In genomic region chr12:113215667-113216346, GRCm38 (mm10) we compare ENCODE assay signal across 7 mouse cellular contexts. TPM values are rescaled to one million over a fixed set of nuclear protein-coding genes. Genes with fewer than 3 reads are reported as not detected.
DNase-seq lines count a peak whose midpoint lies in the region; ATAC-seq and TF ChIP-seq lines count a peak whose summit lies in the region.

No protein-coding gene starts in this region.

- 0 out of 4 replicates have a peak, but pooled peaks have one; percentile 21 to 27 for TF ChIP-seq EP300 in MEL (IDR thresholded peaks at IDR 0.05; ENCODE audit: low read depth in 1 of 2, low read length in 2 of 2)

- H3K4me1 ChIP-seq in MEL (ENCODE audit: control insufficient read depth in 1 of 2, insufficient read depth in 2 of 2, low read length in 2 of 2): peaks cover 18 to 38% of the 10 kb centered on the region in 2 experiments
- peaks cover 2% of the 10 kb centered on the region; the same call in 1 of the 2 replicates for H3K4me1 ChIP-seq in bone marrow, adult 2 months (ENCODE audit: control insufficient read depth, insufficient read depth, low read length)
- H3K4me1 ChIP-seq in forebrain, embryonic 11.5 days (replicated peaks; ENCODE audit: control insufficient read depth, insufficient read depth, low read length): no peaks in the 10 kb centered on the region
- no peaks in the 10 kb centered on the region for H3K4me1 ChIP-seq in hindbrain, embryonic 10.5 days (replicated peaks)
- no peaks in the 10 kb centered on the region for H3K4me1 ChIP-seq in midbrain, embryonic 11.5 days (ENCODE audit: control insufficient read depth, insufficient read depth, low read length)

- no peak overlapping the region for H3K4me2 ChIP-seq in forebrain, embryonic 11.5 days (ENCODE audit: low read depth, low read length, severe bottlenecking)
- H3K4me2 ChIP-seq in midbrain, embryonic 11.5 days: no peak overlapping the region

- TF ChIP-seq RAD21 in MEL (IDR thresholded peaks at IDR 0.05; ENCODE audit: low read depth, low read length): peak; percentile 69

- TF ChIP-seq POLR2A in MEL (IDR thresholded peaks at IDR 0.05; ENCODE audit: control insufficient read depth in 1 of 2, insufficient read depth in 1 of 2, low read depth in 1 of 2, low read length in 2 of 2, poor library complexity in 1 of 2): no peak
- peak; percentile 32; the same call in 1 of the 2 replicates for TF ChIP-seq POLR2A in bone marrow, adult 2 months (IDR thresholded peaks at IDR 0.05; ENCODE audit: borderline replicate concordance, control insufficient read depth, low read depth, low read length)

- TF ChIP-seq CTCF in MEL (IDR thresholded peaks at IDR 0.05 in 2 of 3, conservative IDR thresholded peaks at IDR 0.05 in 1 of 3; ENCODE audit: control insufficient read depth in 1 of 3, insufficient read depth in 1 of 3, low read depth in 2 of 3, low read length in 3 of 3, poor library complexity in 1 of 3, severe bottlenecking in 1 of 3): peak in 2 of 3 experiments; percentile 77 to 97; a peak in 4 of 6 replicates
- TF ChIP-seq CTCF in bone marrow, adult 2 months (IDR thresholded peaks at IDR 0.05; ENCODE audit: control insufficient read depth, insufficient read depth, low read length): peak; percentile 94

- intact Hi-C loops in left cerebral cortex, postnatal 14 days (cut with DNase I): loop anchor here (5.0 kb wide), 1 partner anchor 766 kb away; no protein-coding TSS in a partner anchor

- H3K36me3 ChIP-seq in MEL (ENCODE audit: control insufficient read depth in 1 of 2, insufficient read depth in 2 of 2, low read length in 2 of 2): peaks cover 0 to 18% of the 10 kb centered on the region in 2 experiments; a peak in 2 of 4 replicates
- no peaks in the 10 kb centered on the region for H3K36me3 ChIP-seq in forebrain, embryonic 11.5 days (ENCODE audit: control insufficient read depth, insufficient read depth, low read length)
- no peaks in the 10 kb centered on the region for H3K36me3 ChIP-seq in hindbrain, embryonic 10.5 days
- H3K36me3 ChIP-seq in midbrain, embryonic 11.5 days (ENCODE audit: control insufficient read depth, insufficient read depth, low read length): no peaks in the 10 kb centered on the region

- WGBS in bone marrow, adult 2 months: 24% methylated on average over 6 of the region's 6 CpGs
- 12% methylated on average over 6 of the region's 6 CpGs for WGBS in forebrain, embryonic 11.5 days
- WGBS in hindbrain, embryonic 10.5 days: 17% methylated on average over 6 of the region's 6 CpGs
- 16% methylated on average over 6 of the region's 6 CpGs for WGBS in midbrain, embryonic 11.5 days

- no peaks in the 10 kb centered on the region for H3K9me3 ChIP-seq in MEL (replicated peaks; ENCODE audit: insufficient read depth, low read length)
- no peaks in the 10 kb centered on the region for H3K9me3 ChIP-seq in forebrain, embryonic 11.5 days (ENCODE audit: control insufficient read depth, low read length)
- no peaks in the 10 kb centered on the region for H3K9me3 ChIP-seq in hindbrain, embryonic 10.5 days
- H3K9me3 ChIP-seq in midbrain, embryonic 11.5 days (ENCODE audit: control insufficient read depth, low read length): no peaks in the 10 kb centered on the region

- H3K27me3 ChIP-seq in MEL (ENCODE audit: control insufficient read depth in 1 of 2, insufficient read depth in 2 of 2, low read length in 2 of 2): no peaks in the 10 kb centered on the region
- no peaks in the 10 kb centered on the region for H3K27me3 ChIP-seq in forebrain, embryonic 11.5 days (ENCODE audit: control insufficient read depth, insufficient read depth, low read length)
- no peaks in the 10 kb centered on the region for H3K27me3 ChIP-seq in hindbrain, embryonic 10.5 days (ENCODE audit: insufficient read depth, poor library complexity, severe bottlenecking)
- no peaks in the 10 kb centered on the region for H3K27me3 ChIP-seq in midbrain, embryonic 11.5 days (ENCODE audit: control insufficient read depth, insufficient read depth, low read length)

- peak; percentile 94 for DNase-seq in MEL (ENCODE audit: low read depth, low spot score)
- DNase-seq in forebrain, embryonic 11.5 days (ENCODE audit: low spot score): peak; percentile 78
- DNase-seq in hindbrain, embryonic 10.5 days (ENCODE audit: low spot score): peak; percentile 70
- DNase-seq in left cerebral cortex, postnatal 14 days (ENCODE audit: low spot score in 2 of 2): peak; percentile 61 to 71
- peak; percentile 95 for DNase-seq in midbrain, embryonic 11.5 days (ENCODE audit: low spot score, missing footprints)
- DNase-seq in skeletal muscle tissue, adult 2 months (ENCODE audit: low read depth, low spot score): peak; percentile 40

- peak overlapping the region; percentile 74 for H3K27ac ChIP-seq in MEL (ENCODE audit: control insufficient read depth, low read depth, low read length)
- no peak overlapping the region for H3K27ac ChIP-seq in bone marrow, adult 2 months (ENCODE audit: control insufficient read depth, insufficient read depth, low read depth, low read length, poor library complexity)
- no peak overlapping the region for H3K27ac ChIP-seq in forebrain, embryonic 11.5 days (ENCODE audit: low read depth, low read length)
- no peak overlapping the region for H3K27ac ChIP-seq in hindbrain, embryonic 10.5 days
- no peak overlapping the region for H3K27ac ChIP-seq in midbrain, embryonic 11.5 days (ENCODE audit: low read depth, low read length)

- H3K9ac ChIP-seq in MEL (ENCODE audit: control insufficient read depth, low read depth, low read length, poor library complexity, severe bottlenecking): peak overlapping the region; percentile 54
- H3K9ac ChIP-seq in forebrain, embryonic 11.5 days (ENCODE audit: low read length): no peak overlapping the region
- H3K9ac ChIP-seq in midbrain, embryonic 11.5 days (ENCODE audit: low read length): no peak overlapping the region

- peaks cover 9% of the 10 kb centered on the region for H3K79me2 ChIP-seq in MEL (ENCODE audit: control insufficient read depth, insufficient read depth, low read length, poor library complexity)

- 0 out of 2 replicates have a peak, but pooled peaks have one; percentile 41 for ATAC-seq in forebrain, embryonic 11.5 days (replicated peaks; ENCODE audit: low FRiP score)
- peak; percentile 49 for ATAC-seq in midbrain, embryonic 11.5 days (ENCODE audit: low FRiP score)

- peak overlapping the region; percentile 37 to 47 for H3K4me3 ChIP-seq in MEL (ENCODE audit: control insufficient read depth in 1 of 2, insufficient read depth in 1 of 2, low read depth in 2 of 2, low read length in 2 of 2)
- H3K4me3 ChIP-seq in bone marrow, adult 2 months (replicated peaks; ENCODE audit: control insufficient read depth, low read depth, low read length): no peak overlapping the region
- H3K4me3 ChIP-seq in forebrain, embryonic 11.5 days (ENCODE audit: low read depth, low read length): no peak overlapping the region
- no peak overlapping the region for H3K4me3 ChIP-seq in hindbrain, embryonic 10.5 days
- H3K4me3 ChIP-seq in midbrain, embryonic 11.5 days (ENCODE audit: low read depth, low read length): no peak overlapping the region

TF ChIP-seq in MEL, 35 proteins besides CTCF, POLR2A, EP300 and RAD21 (continues in another document):
- TF ChIP-seq JUND (IDR thresholded peaks at IDR 0.05; ENCODE audit: low read depth, low read length) (no peak), TAL1 (IDR thresholded peaks at IDR 0.05; ENCODE audit: low read length) (no peak; the same call in 1 of the 2 replicates), USF1 (IDR thresholded peaks at IDR 0.05; ENCODE audit: low read depth, low read length) (no peak), E2F4 (IDR thresholded peaks at IDR 0.05; ENCODE audit: borderline replicate concordance, low read depth, low read length) (no peak), NELFE (IDR thresholded peaks at IDR 0.05; ENCODE audit: low read depth, low read length) (no peak), MXI1 (IDR thresholded peaks at IDR 0.05; ENCODE audit: low read depth, low read length) (no peak; the same call in 1 of the 2 replicates), NRF1 (IDR thresholded peaks at IDR 0.05; ENCODE audit: insufficient read depth, low read depth, low read length, poor library complexity, severe bottlenecking) (no peak), MYC (IDR thresholded peaks at IDR 0.05; ENCODE audit: low read depth, low read length) (no peak), CHD2 (IDR thresholded peaks at IDR 0.05; ENCODE audit: low read length) (no peak), ZC3H11A (IDR thresholded peaks at IDR 0.05; ENCODE audit: low read depth, low read length) (peak; percentile 33; the same call in 1 of the 2 replicates), ZNF384 (IDR thresholded peaks at IDR 0.05; ENCODE audit: low read depth, low read length) (no peak), TBP (IDR thresholded peaks at IDR 0.05; ENCODE audit: low read depth, low read length) (no peak), ELF1 (IDR thresholded peaks at IDR 0.05; ENCODE audit: low read depth, low read length) (0 out of 2 replicates have a peak, but pooled peaks have one; percentile 17), GATA1 (IDR thresholded peaks at IDR 0.05; ENCODE audit: low read depth, low read length) (no peak), POLR2AphosphoS2 (IDR thresholded peaks at IDR 0.05; ENCODE audit: low read length) (no peak)

RNA-seq across cellular contexts. Expression of gene Tmem121, which starts 30.1 kb away (rescaled TPM):
- total RNA-seq in MEL (2012; rRNA removed): 14.4 and 17.0 TPM in 2 replicates
- 10 to 100 TPM in 1 of 2 experiments, not detected in 1; 35.2 TPM for polyA plus RNA-seq in MEL (2012; ENCODE audit: insufficient read depth in 1 of 2, insufficient read length in 2 of 2, low read depth in 1 of 2, low replicate concordance in 2 of 2, missing spikeins in 1 of 2)
- not detected in 2 replicates for polyA plus RNA-seq in bone marrow, adult 2 months (2011; ENCODE audit: insufficient read depth, insufficient read length, low replicate concordance, missing spikeins)
- polyA plus RNA-seq in forebrain, embryonic 11.5 days (2014; fragmentation: Nextera tagmentation; extraction: Ambion mirVana): 17.0 and 20.3 TPM in 2 replicates
- polyA plus RNA-seq in hindbrain, embryonic 10.5 days (2016; fragmentation: Nextera tagmentation; extraction: Ambion mirVana): 16.4 and 24.8 TPM in 2 replicates
- 10 to 100 TPM; 28.3 to 35.6 TPM for total RNA-seq in left cerebral cortex, postnatal 14 days (2021)
- 11.5 and 13.1 TPM in 2 replicates for polyA plus RNA-seq in midbrain, embryonic 11.5 days (2014; fragmentation: Nextera tagmentation; extraction: Ambion mirVana)

RNA-seq across cellular contexts. Expression of gene Tedc1, which starts 59.6 kb away (rescaled TPM):
- total RNA-seq in MEL (2012; rRNA removed): 40.6 and 50.7 TPM in 2 replicates
- polyA plus RNA-seq in MEL (2012; ENCODE audit: insufficient read depth in 1 of 2, insufficient read length in 2 of 2, low read depth in 1 of 2, low replicate concordance in 2 of 2, missing spikeins in 1 of 2): 10 to 100 TPM in 1 of 2 experiments, not detected in 1; 74.7 TPM
- polyA plus RNA-seq in bone marrow, adult 2 months (2011; ENCODE audit: insufficient read depth, insufficient read length, low replicate concordance, missing spikeins): 7.0 and 16.0 TPM in 2 replicates
- polyA plus RNA-seq in forebrain, embryonic 11.5 days (2014; fragmentation: Nextera tagmentation; extraction: Ambion mirVana): 57.2 and 58.2 TPM in 2 replicates
- polyA plus RNA-seq in hindbrain, embryonic 10.5 days (2016; fragmentation: Nextera tagmentation; extraction: Ambion mirVana): 59.5 and 66.4 TPM in 2 replicates
- total RNA-seq in left cerebral cortex, postnatal 14 days (2021): 1 to 10 TPM; 1.7 to 1.8 TPM
- 25.6 and 31.5 TPM in 2 replicates for polyA plus RNA-seq in midbrain, embryonic 11.5 days (2014; fragmentation: Nextera tagmentation; extraction: Ambion mirVana)

Comparison
In these comparisons a context has a peak if more than half of its experiments do, and no peak if none do; other contexts are left out.
1. DNase-seq: peak in every context shown above with its lines; median percentile 95 in midbrain, embryonic 11.5 days; 94 in MEL; 78 in forebrain, embryonic 11.5 days; 70 in hindbrain, embryonic 10.5 days; 66 in left cerebral cortex, postnatal 14 days; 40 in skeletal muscle tissue, adult 2 months.
2. H3K4me3 ChIP-seq: peak in MEL (2 of 2); none in bone marrow, adult 2 months (single experiment), forebrain, embryonic 11.5 days (single experiment), hindbrain, embryonic 10.5 days (single experiment) and midbrain, embryonic 11.5 days (single experiment).